Mouse (Mus musculus): ENCODE data around the gene Gnai2. TPM values are rescaled to one million over a fixed set of nuclear protein-coding genes. Genes with fewer than 3 reads are reported as not detected.

Gene Gnai2
- polyA plus RNA-seq, 1 experiment from 2014 or later: 358 TPM

GRCm38 (mm10) chr9:107675671-107676301, 40.6 kb upstream of the Gnai2 start:
- Histone ChIP-seq H3K27me3 (ENCODE audit: control insufficient read depth, insufficient read depth, low read length) (peaks cover 17% of the 10 kb centered on the region), H3K9ac (ENCODE audit: low read length) (no peak overlapping the region)

GRCm38 (mm10) chr9:107674609-107675429, 39.7 kb upstream of the Gnai2 start:
- H3K27ac ChIP-seq (replicated peaks; ENCODE audit: low read depth, low read length): no peak overlapping the region
- H3K36me3 ChIP-seq (ENCODE audit: control insufficient read depth, insufficient read depth, low read length): no peaks in the 10 kb centered on the region
- ATAC-seq (ENCODE audit: insufficient number of reproducible peaks, low FRiP score, low TSS enrichment, low read depth): 0 out of 2 replicates have a peak, but pooled peaks have one; percentile 15
- H3K4me2 ChIP-seq (ENCODE audit: low read depth, severe bottlenecking): no peak overlapping the region
- 52% methylated on average over 9 of the region's 9 CpGs for WGBS
- no peak overlapping the region for H3K4me3 ChIP-seq (ENCODE audit: low read depth, low read length)
- no peak overlapping the region for H3K9ac ChIP-seq (ENCODE audit: low read length)
- 0 out of 2 replicates have a peak, but pooled peaks cover 3% of the 10 kb centered on the region for H3K4me1 ChIP-seq (ENCODE audit: control insufficient read depth, insufficient read depth, low read length)
- H3K27me3 ChIP-seq (ENCODE audit: control insufficient read depth, insufficient read depth, low read length): peaks cover 17% of the 10 kb centered on the region
- no peaks in the 10 kb centered on the region for H3K9me3 ChIP-seq (ENCODE audit: control insufficient read depth, low read length)
- no peak for DNase-seq (ENCODE audit: low spot score)

More at GRCm38 (mm10) chr9:107675671-107676301, 40.6 kb upstream of the Gnai2 start:
- Histone ChIP-seq H3K9me3 (ENCODE audit: control insufficient read depth, low read length) (no peaks in the 10 kb centered on the region), H3K27ac (replicated peaks; ENCODE audit: low read depth, low read length) (no peak overlapping the region), H3K4me2 (ENCODE audit: low read depth, severe bottlenecking) (peak overlapping the region; percentile 64), H3K4me1 (ENCODE audit: control insufficient read depth, insufficient read depth, low read length) (0 out of 2 replicates have a peak, but pooled peaks cover 3% of the 10 kb centered on the region), H3K36me3 (ENCODE audit: control insufficient read depth, insufficient read depth, low read length) (no peaks in the 10 kb centered on the region), H3K4me3 (ENCODE audit: low read depth, low read length) (peak overlapping the region; percentile 28)
- no peak; the same call in 1 of the 2 replicates for ATAC-seq (ENCODE audit: insufficient number of reproducible peaks, low FRiP score, low TSS enrichment, low read depth)
- DNase-seq (ENCODE audit: low spot score): peak; percentile 87
- WGBS: under 1% methylated on average over 39 of the region's 39 CpGs

GRCm38 (mm10) chr9:107670259-107670658, 35.1 kb upstream of the Gnai2 start:
- Histone ChIP-seq H3K27me3 (ENCODE audit: control insufficient read depth, insufficient read depth, low read length) (peaks cover 4% of the 10 kb centered on the region; the same call in 1 of the 2 replicates), H3K9ac (ENCODE audit: low read length) (no peak overlapping the region), H3K27ac (replicated peaks; ENCODE audit: low read depth, low read length) (no peak overlapping the region), H3K4me3 (ENCODE audit: low read depth, low read length) (no peak overlapping the region), H3K9me3 (ENCODE audit: control insufficient read depth, low read length) (no peaks in the 10 kb centered on the region), H3K4me1 (ENCODE audit: control insufficient read depth, insufficient read depth, low read length) (peaks cover 10% of the 10 kb centered on the region; the same call in 1 of the 2 replicates), H3K4me2 (ENCODE audit: low read depth, severe bottlenecking) (no peak overlapping the region), H3K36me3 (ENCODE audit: control insufficient read depth, insufficient read depth, low read length) (no peaks in the 10 kb centered on the region)
- DNase-seq (ENCODE audit: low spot score) (no peak), ATAC-seq (ENCODE audit: insufficient number of reproducible peaks, low FRiP score, low TSS enrichment, low read depth) (no peak)
- 52% methylated on average over 5 of the region's 5 CpGs for WGBS

- peaks cover 10% of the 10 kb centered on the region; the same call in 1 of the 2 replicates for H3K4me1 ChIP-seq (ENCODE audit: control insufficient read depth, insufficient read depth, low read length)
- DNase-seq (ENCODE audit: low spot score) (no peak), ATAC-seq (ENCODE audit: insufficient number of reproducible peaks, low FRiP score, low TSS enrichment, low read depth) (no peak)
- H3K36me3 ChIP-seq (ENCODE audit: control insufficient read depth, insufficient read depth, low read length): no peaks in the 10 kb centered on the region
- 0 out of 2 replicates have a peak, but pooled peaks cover 4% of the 10 kb centered on the region for H3K27me3 ChIP-seq (ENCODE audit: control insufficient read depth, insufficient read depth, low read length)
- no peak within 1 kb of the TSS for H3K4me3 ChIP-seq (ENCODE audit: low read depth, low read length)
- 89% methylated on average over 9 of the region's 9 CpGs for WGBS
- no peak within 1 kb of the TSS for H3K4me2 ChIP-seq (ENCODE audit: low read depth, severe bottlenecking)
- H3K27ac ChIP-seq (replicated peaks; ENCODE audit: low read depth, low read length): no peak within 1 kb of the TSS
- no peaks in the 10 kb centered on the region for H3K9me3 ChIP-seq (ENCODE audit: control insufficient read depth, low read length)
- no peak within 1 kb of the TSS for H3K9ac ChIP-seq (ENCODE audit: low read length)
Measured at GRCm38 (mm10) chr9:107669480-107669945, 34.3 kb upstream of the Gnai2 start, which contains the start of gene Slc38a3. Gene Slc38a3 (minus strand): TSS chr9:107669530.

GRCm38 (mm10) chr9:107668916-107669315, 33.7 kb upstream of the Gnai2 start:
- ATAC-seq (ENCODE audit: insufficient number of reproducible peaks, low FRiP score, low TSS enrichment, low read depth) (no peak), DNase-seq (ENCODE audit: low spot score) (no peak)
- H3K36me3 ChIP-seq (ENCODE audit: control insufficient read depth, insufficient read depth, low read length): no peaks in the 10 kb centered on the region
- whole genome bisulfite sequencing: 73% methylated on average over 3 of the region's 3 CpGs
- 0 out of 2 replicates have a peak, but pooled peaks cover 4% of the 10 kb centered on the region for H3K27me3 ChIP-seq (ENCODE audit: control insufficient read depth, insufficient read depth, low read length)
- H3K4me3 ChIP-seq (ENCODE audit: low read depth, low read length): no peak overlapping the region
- H3K4me1 ChIP-seq (ENCODE audit: control insufficient read depth, insufficient read depth, low read length): peaks cover 10% of the 10 kb centered on the region; the same call in 1 of the 2 replicates
- no peak overlapping the region for H3K4me2 ChIP-seq (ENCODE audit: low read depth, severe bottlenecking)
- H3K27ac ChIP-seq (replicated peaks; ENCODE audit: low read depth, low read length): no peak overlapping the region
- no peak overlapping the region for H3K9ac ChIP-seq (ENCODE audit: low read length)
- no peaks in the 10 kb centered on the region for H3K9me3 ChIP-seq (ENCODE audit: control insufficient read depth, low read length)

GRCm38 (mm10) chr9:107668011-107668410, 32.8 kb upstream of the Gnai2 start:
- no peak overlapping the region for H3K9ac ChIP-seq (ENCODE audit: low read length)
- no peaks in the 10 kb centered on the region for H3K9me3 ChIP-seq (ENCODE audit: control insufficient read depth, low read length)
- no peak overlapping the region for H3K4me3 ChIP-seq (ENCODE audit: low read depth, low read length)
- no peaks in the 10 kb centered on the region for H3K36me3 ChIP-seq (ENCODE audit: control insufficient read depth, insufficient read depth, low read length)
- H3K27ac ChIP-seq (replicated peaks; ENCODE audit: low read depth, low read length): no peak overlapping the region
- 0 out of 2 replicates have a peak, but pooled peaks cover 4% of the 10 kb centered on the region for H3K27me3 ChIP-seq (ENCODE audit: control insufficient read depth, insufficient read depth, low read length)
- WGBS: 40% methylated on average over 8 of the region's 8 CpGs
- ATAC-seq (ENCODE audit: insufficient number of reproducible peaks, low FRiP score, low TSS enrichment, low read depth) (no peak), DNase-seq (ENCODE audit: low spot score) (no peak)
- H3K4me2 ChIP-seq (ENCODE audit: low read depth, severe bottlenecking): no peak overlapping the region
- peaks cover 10% of the 10 kb centered on the region; the same call in 1 of the 2 replicates for H3K4me1 ChIP-seq (ENCODE audit: control insufficient read depth, insufficient read depth, low read length)

- no peaks in the 10 kb centered on the region for H3K36me3 ChIP-seq (ENCODE audit: control insufficient read depth, insufficient read depth, low read length)
- 0 out of 2 replicates have a peak, but pooled peaks cover 4% of the 10 kb centered on the region for H3K27me3 ChIP-seq (ENCODE audit: control insufficient read depth, insufficient read depth, low read length)
- peak; percentile 88 for ATAC-seq (ENCODE audit: insufficient number of reproducible peaks, low FRiP score, low TSS enrichment, low read depth)
- H3K9ac ChIP-seq (ENCODE audit: low read length): peak overlapping the region; percentile 49
- H3K9me3 ChIP-seq (ENCODE audit: control insufficient read depth, low read length): no peaks in the 10 kb centered on the region
- WGBS: under 1% methylated on average over 24 of the region's 24 CpGs
- H3K4me1 ChIP-seq (ENCODE audit: control insufficient read depth, insufficient read depth, low read length): peaks cover 10% of the 10 kb centered on the region; the same call in 1 of the 2 replicates
- peak; percentile 85 for DNase-seq (ENCODE audit: low spot score)
- peak overlapping the region; percentile 95 for H3K4me2 ChIP-seq (ENCODE audit: low read depth, severe bottlenecking)
- H3K27ac ChIP-seq (replicated peaks; ENCODE audit: low read depth, low read length): no peak overlapping the region; the same call in 1 of the 2 replicates
- peak overlapping the region; percentile 37 for H3K4me3 ChIP-seq (ENCODE audit: low read depth, low read length)
Measured at GRCm38 (mm10) chr9:107667219-107667618, 32.1 kb upstream of the Gnai2 start.

DNA sequence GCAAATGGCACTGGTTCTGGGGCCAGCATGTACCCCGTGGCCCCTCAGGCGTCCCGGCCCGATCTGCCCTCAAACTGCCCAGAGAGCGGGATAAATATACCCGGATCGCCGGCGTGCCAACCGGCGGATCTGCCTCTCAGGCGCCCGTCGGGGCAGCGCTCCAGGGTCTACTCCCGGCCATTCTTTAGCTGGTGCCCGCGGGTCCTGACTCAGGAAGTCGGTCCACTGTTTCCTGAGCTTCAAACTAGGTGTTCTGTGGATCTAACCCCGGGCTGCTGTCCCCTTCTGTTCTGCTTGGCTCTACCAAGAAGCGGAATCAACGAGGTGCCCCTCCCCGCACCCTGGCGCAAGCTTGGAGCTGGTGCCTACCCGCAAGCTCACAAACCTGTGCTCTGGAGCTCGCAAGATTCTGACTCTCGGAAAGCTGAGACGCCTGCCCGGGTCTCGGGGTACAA, 31.6 kb upstream of the Gnai2 start:
- peak overlapping the region; percentile 37 for H3K4me3 ChIP-seq (ENCODE audit: low read depth, low read length)
- 0 out of 2 replicates have a peak, but pooled peaks cover 4% of the 10 kb centered on the region for H3K27me3 ChIP-seq (ENCODE audit: control insufficient read depth, insufficient read depth, low read length)
- ATAC-seq (ENCODE audit: insufficient number of reproducible peaks, low FRiP score, low TSS enrichment, low read depth): 0 out of 2 replicates have a peak, but pooled peaks have one; percentile 1
- H3K4me1 ChIP-seq (ENCODE audit: control insufficient read depth, insufficient read depth, low read length): peaks cover 10% of the 10 kb centered on the region; the same call in 1 of the 2 replicates
- no peak for DNase-seq (ENCODE audit: low spot score)
- peak overlapping the region; percentile 95 for H3K4me2 ChIP-seq (ENCODE audit: low read depth, severe bottlenecking)
- H3K9me3 ChIP-seq (ENCODE audit: control insufficient read depth, low read length): no peaks in the 10 kb centered on the region
- 1% methylated on average over 30 of the region's 30 CpGs for WGBS
- no peaks in the 10 kb centered on the region for H3K36me3 ChIP-seq (ENCODE audit: control insufficient read depth, insufficient read depth, low read length)
- H3K27ac ChIP-seq (replicated peaks; ENCODE audit: low read depth, low read length): no peak overlapping the region; the same call in 1 of the 2 replicates
- peak overlapping the region; percentile 49 for H3K9ac ChIP-seq (ENCODE audit: low read length)
